Mouse (Mus musculus): ENCODE results near the gene Olfr138.

Gene Olfr138

GRCm38 (mm10) chr17:38260735-38261134 lies at the start of gene Olfr138:
Olfr138 (plus strand) TSS chr17:38261035.
- no peak for DNase-seq (ENCODE audit: low spot score in 2 of 2)

GRCm38 (mm10) chr17:38307470-38307869 lies 46.6 kb downstream of the Olfr138 start, which contains the start of gene Olfr137:
Olfr137 (minus strand) TSS chr17:38307570.
- no peak for DNase-seq (ENCODE audit: low spot score in 2 of 2)
